Mouse (Mus musculus) CH12.LX (cell line): ENCODE measurements around the gene Ptprd.

Experiments used
- CTCF ChIP-seq, 2 experiments: IDR thresholded peaks in 1 of 2; conservative IDR thresholded peaks in 1 of 2; 2 replicates each; pipeline ENCODE4 v1.5.1; 2011 to 2012; ENCODE audit warnings: low read depth in 2 of 2, low read length in 2 of 2, improper control_type of control experiment in 1 of 2, inconsistent platforms in 1 of 2, mild to moderate bottlenecking in 1 of 2, moderate library complexity in 1 of 2
- E2F4 ChIP-seq: IDR thresholded peaks from 2 replicates; pipeline ENCODE4 v1.6.1; 2011; ENCODE audit warnings: low read depth, low read length, improper control_type of control experiment; ENCODE audit not compliant: insufficient replicate concordance
- EP300 ChIP-seq: IDR thresholded peaks from 2 replicates; pipeline ENCODE4 v1.6.1; 2011; ENCODE audit warnings: low read length, improper control_type of control experiment
- JUN ChIP-seq: IDR thresholded peaks from 2 replicates; pipeline ENCODE4 v1.6.1; 2011; ENCODE audit warnings: low read depth, mild to moderate bottlenecking, low read length, improper control_type of control experiment, moderate library complexity; ENCODE audit not compliant: insufficient read depth
- JUND ChIP-seq: conservative IDR thresholded peaks from 2 replicates; pipeline ENCODE4 v1.6.1; 2011; ENCODE audit warnings: low read depth, low read length, improper control_type of control experiment
- KAT2A ChIP-seq: IDR thresholded peaks from 2 replicates; pipeline ENCODE4 v1.6.1; 2012; ENCODE audit warnings: low read length, improper control_type of control experiment, inconsistent platforms; ENCODE audit not compliant: insufficient replicate concordance
- MYC ChIP-seq: IDR thresholded peaks from 2 replicates; pipeline ENCODE4 v1.6.1; 2011; ENCODE audit warnings: low read depth, mild to moderate bottlenecking, improper control_type of control experiment, low read length
- USF1 ChIP-seq: IDR thresholded peaks from 2 replicates; pipeline ENCODE4 v1.6.1; 2014; ENCODE audit warnings: low read depth, mild to moderate bottlenecking, inconsistent platforms, low read length, improper control_type of control experiment
- ZMIZ1 ChIP-seq: IDR thresholded peaks from 2 replicates; pipeline ENCODE4 v1.6.1; 2012; ENCODE audit warnings: low read depth, mild to moderate bottlenecking, inconsistent platforms, low read length, improper control_type of control experiment

DNA sequence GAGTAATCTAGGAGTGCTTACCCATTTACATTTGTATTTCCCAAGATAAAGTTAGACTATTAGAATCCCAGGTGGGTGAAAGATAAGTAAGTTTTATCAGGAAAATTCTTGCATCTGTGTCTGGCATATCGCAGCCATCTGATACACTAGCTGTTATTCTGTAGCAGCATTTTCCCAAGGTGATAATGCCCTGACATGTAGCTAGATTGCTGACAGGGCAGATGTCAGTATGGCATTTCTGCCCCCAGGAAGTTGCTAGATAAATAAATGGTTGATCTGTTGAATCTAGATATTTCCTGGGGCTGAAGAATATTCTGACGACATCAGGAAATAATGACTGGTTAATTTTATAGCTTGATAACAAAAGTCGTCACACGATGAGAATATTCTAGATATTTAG, 2119.9 kb downstream of the Ptprd start:
- TF ChIP-seq CTCF (conservative IDR thresholded peaks at IDR 0.05 in 1 of 2, IDR thresholded peaks at IDR 0.05 in 1 of 2; ENCODE audit: low read depth in 2 of 2, low read length in 2 of 2) (no peak), ZMIZ1 (no peak), JUN (no peak), JUND (no peak), MYC (no peak), EP300 (no peak), KAT2A (no peak), USF1 (no peak), E2F4 (no peak)
